Mouse (Mus musculus) neural tube, embryonic 14.5 days (tissue): ENCODE measurements at regions not wholly inside any gene's neighbourhood (a gene's known extent, or its start where the extent isn't known, plus 50 kb on each side); places are given as distances from the start of the nearest gene placed in this dataset.

Experiments
- ATAC-seq: fragments of 200-750 bp; cut with Nextera tagmentation; 2 replicates; pipeline ENCODE4 v1.8.0; 2017; ENCODE audit warnings: low read depth, mild to moderate bottlenecking, moderate TSS enrichment, moderate library complexity
- H3K27ac ChIP-seq: fragments of 300-500 bp; sonication (generic); 2 replicates; pipeline ENCODE4 v1.5.1; 2014; ENCODE audit warnings: low read depth, mild to moderate bottlenecking, control low read depth, low read length, moderate library complexity, mixed read lengths
- H3K27me3 ChIP-seq: fragments of 300-500 bp; sonication (generic); 2 replicates; pipeline ENCODE4 v1.6.1; 2014; ENCODE audit warnings: low read length; ENCODE audit not compliant: control insufficient read depth, insufficient read depth
- H3K36me3 ChIP-seq: fragments of 300-500 bp; sonication (generic); 2 replicates; pipeline ENCODE4 v1.6.1; 2014; ENCODE audit warnings: low read length, mixed read lengths; ENCODE audit not compliant: control insufficient read depth, insufficient read depth
- H3K4me1 ChIP-seq: fragments of 300-500 bp; sonication (generic); 2 replicates; pipeline ENCODE4 v1.6.1; 2014; ENCODE audit warnings: low read length; ENCODE audit not compliant: control insufficient read depth, insufficient read depth
- H3K4me2 ChIP-seq: fragments of 300-500 bp; sonication (generic); 2 replicates; pipeline ENCODE4 v1.6.1; 2014; ENCODE audit warnings: mild to moderate bottlenecking, low read depth, low read length, control low read depth
- H3K4me3 ChIP-seq: fragments of 300-500 bp; sonication (generic); 2 replicates; pipeline ENCODE4 v1.5.1; 2014; ENCODE audit warnings: low read depth, low read length, control low read depth, mixed read lengths
- H3K9ac ChIP-seq: fragments of 300-500 bp; sonication (generic); replicated peaks from 2 replicates; pipeline ENCODE4 v1.6.1; 2014; ENCODE audit warnings: low read depth, mild to moderate bottlenecking, control low read depth, low read length, mixed read lengths
- H3K9me3 ChIP-seq: fragments of 300-500 bp; sonication (generic); 2 replicates; pipeline ENCODE4 v1.6.1; 2016; ENCODE audit warnings: low read length; ENCODE audit not compliant: control insufficient read depth
- WGBS: fragments of 180-500 bp; shearing (Covaris S2); extraction: QIAGEN DNeasy Blood & Tissue Kit; methylation state at CpG from one replicate; pipeline ENCODE4 v1.1.7; 2014; 5-methylcytosine and 5-hydroxymethylcytosine counted together

- ATAC-seq = no peak
- H3K9me3 ChIP-seq = no peaks in the 10 kb centered on the region
- whole genome bisulfite sequencing = 79% methylated on average over 7 of the region's 7 CpGs
These were observed 397.3 kb upstream of the Tbx3 start for GRCm38 (mm10) chr5:119273203-119273602.

GRCm38 (mm10) chr5:119273615-119274014 is 396.9 kb upstream of the Tbx3 start:
- no peaks in the 10 kb centered on the region for H3K4me1 ChIP-seq
- H3K4me2 ChIP-seq = no peak overlapping the region
- H3K9me3 ChIP-seq = no peaks in the 10 kb centered on the region
- no peaks in the 10 kb centered on the region for H3K36me3 ChIP-seq
- no peak overlapping the region for H3K9ac ChIP-seq
- H3K27ac ChIP-seq = no peak overlapping the region
- ATAC-seq = no peak
- H3K27me3 ChIP-seq = no peaks in the 10 kb centered on the region
- 88% methylated on average over 3 of the region's 3 CpGs for WGBS
- H3K4me3 ChIP-seq = no peak overlapping the region

More at GRCm38 (mm10) chr5:119273203-119273602, 397.3 kb upstream of the Tbx3 start:
- Histone ChIP-seq H3K36me3 (no peaks in the 10 kb centered on the region), H3K27me3 (no peaks in the 10 kb centered on the region), H3K4me1 (no peaks in the 10 kb centered on the region), H3K27ac (no peak overlapping the region), H3K4me3 (no peak overlapping the region), H3K4me2 (no peak overlapping the region), H3K9ac (no peak overlapping the region)

- 91% methylated on average over 7 of the region's 7 CpGs for WGBS
- H3K4me2 ChIP-seq = no peak overlapping the region
- no peak for ATAC-seq
- H3K4me1 ChIP-seq = no peaks in the 10 kb centered on the region
- no peaks in the 10 kb centered on the region for H3K9me3 ChIP-seq
- no peak overlapping the region for H3K9ac ChIP-seq
- H3K27me3 ChIP-seq = no peaks in the 10 kb centered on the region
- H3K27ac ChIP-seq = no peak overlapping the region
- H3K36me3 ChIP-seq = no peaks in the 10 kb centered on the region
- no peak overlapping the region for H3K4me3 ChIP-seq
These were observed 395.5 kb upstream of the Tbx3 start for GRCm38 (mm10) chr5:119274817-119275494.

GRCm38 (mm10) chr5:119280146-119280545 is 390.3 kb upstream of the Tbx3 start:
- Histone ChIP-seq H3K4me2 (no peak overlapping the region), H3K9ac (no peak overlapping the region), H3K4me1 (no peaks in the 10 kb centered on the region), H3K9me3 (0 out of 2 replicates have a peak, but pooled peaks cover 5% of the 10 kb centered on the region), H3K36me3 (no peaks in the 10 kb centered on the region), H3K4me3 (no peak overlapping the region), H3K27me3 (no peaks in the 10 kb centered on the region), H3K27ac (no peak overlapping the region)
- ATAC-seq = no peak
- WGBS = 86% methylated on average over 6 of the region's 6 CpGs

GRCm38 (mm10) chr5:119289808-119290207 is 380.7 kb upstream of the Tbx3 start:
- 38% methylated on average over 5 of the region's 5 CpGs for WGBS
- Histone ChIP-seq H3K4me1 (no peaks in the 10 kb centered on the region), H3K4me2 (no peak overlapping the region), H3K4me3 (no peak overlapping the region), H3K9ac (no peak overlapping the region), H3K9me3 (no peaks in the 10 kb centered on the region), H3K27me3 (no peaks in the 10 kb centered on the region), H3K36me3 (no peaks in the 10 kb centered on the region), H3K27ac (no peak overlapping the region)
- no peak for ATAC-seq

- no peaks in the 10 kb centered on the region for H3K36me3 ChIP-seq
- ATAC-seq = no peak
- no peaks in the 10 kb centered on the region for H3K9me3 ChIP-seq
- no peaks in the 10 kb centered on the region for H3K27me3 ChIP-seq
- no peak overlapping the region for H3K27ac ChIP-seq
- no peak overlapping the region for H3K4me3 ChIP-seq
- no peak overlapping the region for H3K4me2 ChIP-seq
- no peak overlapping the region for H3K9ac ChIP-seq
- 86% methylated on average over 9 of the region's 9 CpGs for WGBS
- H3K4me1 ChIP-seq = no peaks in the 10 kb centered on the region
These were observed 378.1 kb upstream of the Tbx3 start for GRCm38 (mm10) chr5:119292323-119292722.

- WGBS = 83% methylated on average over 1 of the region's 1 CpGs
- Histone ChIP-seq H3K4me1 (no peaks in the 10 kb centered on the region), H3K9me3 (no peaks in the 10 kb centered on the region), H3K4me3 (no peak overlapping the region), H3K4me2 (no peak overlapping the region), H3K27ac (no peak overlapping the region), H3K27me3 (no peaks in the 10 kb centered on the region), H3K9ac (no peak overlapping the region), H3K36me3 (no peaks in the 10 kb centered on the region)
- no peak for ATAC-seq
These were observed 377.6 kb upstream of the Tbx3 start for GRCm38 (mm10) chr5:119292889-119293288.

- Histone ChIP-seq H3K9ac (no peak overlapping the region), H3K9me3 (no peaks in the 10 kb centered on the region), H3K27ac (no peak overlapping the region), H3K4me3 (no peak overlapping the region), H3K36me3 (no peaks in the 10 kb centered on the region), H3K27me3 (no peaks in the 10 kb centered on the region), H3K4me2 (no peak overlapping the region), H3K4me1 (no peaks in the 10 kb centered on the region)
- WGBS = 77% methylated on average over 3 of the region's 3 CpGs
- ATAC-seq = no peak
These were observed 371.2 kb upstream of the Tbx3 start for GRCm38 (mm10) chr5:119299311-119299710.

GRCm38 (mm10) chr5:119300106-119300505 is 370.4 kb upstream of the Tbx3 start:
- Histone ChIP-seq H3K27ac (no peak overlapping the region), H3K4me2 (no peak overlapping the region), H3K36me3 (no peaks in the 10 kb centered on the region), H3K4me3 (no peak overlapping the region), H3K4me1 (no peaks in the 10 kb centered on the region), H3K9ac (no peak overlapping the region), H3K9me3 (no peaks in the 10 kb centered on the region), H3K27me3 (no peaks in the 10 kb centered on the region)
- WGBS = 29% methylated on average over 7 of the region's 7 CpGs
- ATAC-seq = no peak
